8 mouse cellular contexts compared by ENCODE assay signal in the genomic region with DNA sequence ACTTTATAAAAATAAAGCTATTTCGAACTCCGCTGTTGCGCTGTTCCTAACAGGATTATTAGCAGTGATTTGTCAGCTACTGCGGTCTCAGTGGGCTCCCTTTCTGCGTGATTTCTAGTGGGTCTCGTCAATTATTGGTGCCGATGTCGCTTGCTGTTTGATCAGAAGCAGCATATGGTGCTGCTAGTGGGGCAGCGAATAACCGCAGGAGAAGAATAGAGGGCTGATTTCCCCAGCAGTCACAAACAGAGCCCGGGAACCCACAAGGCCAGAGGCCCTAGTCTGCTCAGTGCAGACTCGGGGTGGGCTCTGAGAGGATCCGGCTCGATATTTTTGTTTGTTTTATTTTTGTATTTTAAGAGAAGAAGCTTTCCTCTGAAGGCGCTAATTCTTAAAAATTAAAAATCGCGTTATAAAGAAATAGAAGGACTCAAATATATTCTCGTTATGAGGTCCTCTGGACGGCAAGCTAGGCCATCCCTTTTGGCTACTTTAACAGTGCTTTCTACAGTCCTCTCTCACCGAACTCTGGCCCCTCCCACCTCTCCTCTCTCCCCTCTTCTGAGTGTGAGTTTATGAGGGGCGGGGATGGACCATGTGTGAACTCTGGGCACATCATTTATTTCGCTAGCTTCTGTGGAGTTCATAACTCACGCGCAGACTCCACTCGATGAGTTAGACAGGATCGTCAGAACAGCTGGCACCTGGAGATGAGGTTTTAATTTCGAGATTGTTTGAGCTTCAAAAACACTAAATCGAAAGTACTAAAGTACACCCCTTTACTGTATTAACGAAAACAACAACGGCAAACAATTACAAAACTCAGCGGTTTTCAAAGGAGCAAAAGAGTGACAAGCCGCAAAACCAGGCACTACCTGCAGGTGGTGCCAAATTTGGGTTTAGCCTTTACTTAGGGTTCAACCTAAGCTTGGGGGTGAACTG. TPM values are rescaled to one million over a fixed set of nuclear protein-coding genes. Genes with fewer than 3 reads are reported as not detected.
DNase-seq lines count a peak whose midpoint lies in the region; ATAC-seq and TF ChIP-seq lines count a peak whose summit lies in the region.
"Had no signal": no experiment of that assay in that cellular context is flagged by ENCODE, and none has a peak within 500 bp of the region (broad histone marks: within the 10 kb centered on the region; RNA-seq: fewer than 3 reads in every experiment).

No protein-coding gene starts in this region.

- H3K9me3 ChIP-seq in midbrain, postnatal 0 days (ENCODE audit: low read length), result no peaks in the 10 kb centered on the region

- no peak overlapping the region for H3K4me3 ChIP-seq in midbrain, postnatal 0 days (ENCODE audit: low read depth, low read length)

- 0 out of 2 replicates have a peak, but pooled peaks cover 6% of the 10 kb centered on the region for H3K4me1 ChIP-seq in midbrain, postnatal 0 days (ENCODE audit: insufficient read depth, low read length)

- no peak overlapping the region for H3K4me2 ChIP-seq in midbrain, postnatal 0 days (ENCODE audit: low read depth, low read length, poor library complexity, severe bottlenecking)

- DNase-seq in right cerebral cortex, postnatal 25 days, result peak; percentile 24
- DNase-seq in right cerebral cortex, adult 2 months (ENCODE audit: low spot score in 2 of 2), result no peak
- DNase-seq in embryo, embryonic 10.5 days (ENCODE audit: low spot score), result peak; percentile 82
- DNase-seq in kidney, adult 8-10 months, result peak; percentile 51
- DNase-seq in midbrain, postnatal 0 days (ENCODE audit: low spot score), result peak; percentile 40
- DNase-seq in gastrocnemius, adult 8-10 months (ENCODE audit: low spot score in 2 of 2), result no peak
- DNase-seq in gastrocnemius, postnatal 36 days, result no peak

- H3K36me3 ChIP-seq in midbrain, postnatal 0 days (ENCODE audit: insufficient read depth, low read length), result no peaks in the 10 kb centered on the region

- WGBS in midbrain, postnatal 0 days, result 3% methylated on average over 32 of the region's 32 CpGs

- TF ChIP-seq CTCF in midbrain, postnatal 0 days (IDR thresholded peaks at IDR 0.05), result peak; percentile 60

- H3K27me3 ChIP-seq in midbrain, postnatal 0 days (ENCODE audit: insufficient read depth, low read length), result peaks cover 74% of the 10 kb centered on the region

- no peak for ATAC-seq in midbrain, postnatal 0 days (ENCODE audit: low FRiP score)

- intact Hi-C loops in gastrocnemius, postnatal 36 days (cut with DNase I), result no loop called here

- no peak overlapping the region for H3K27ac ChIP-seq in midbrain, postnatal 0 days (ENCODE audit: low read depth, low read length)
- H3K27ac ChIP-seq: macrophage had no signal

- no peak overlapping the region for H3K9ac ChIP-seq in midbrain, postnatal 0 days (replicated peaks; ENCODE audit: low read length, poor library complexity, severe bottlenecking)

RNA-seq across cellular contexts. Expression of a gene that starts 3.2 kb away (rescaled TPM):
- total RNA-seq in midbrain, postnatal 0 days (2014; rRNA removed), result 1.6 and 2.5 TPM in 2 replicates
- 0.96 and 2.1 TPM in 2 replicates for polyA plus RNA-seq in midbrain, postnatal 0 days (2015; fragmentation: Nextera tagmentation; extraction: Ambion mirVana)
- total RNA-seq in gastrocnemius, adult 8-10 months (2022), result under 1 TPM; 0.05 to 0.36 (median 0.09) TPM
- total RNA-seq in gastrocnemius, postnatal 36 days (2021), result under 1 TPM; 0.05 to 0.13 TPM
- polyA plus RNA-seq: macrophage had no signal

Comparison
In these comparisons a context has a peak if more than half of its experiments do, and no peak if none do; other contexts are left out.
1. DNase-seq: peak in right cerebral cortex, postnatal 25 days (single experiment), embryo, embryonic 10.5 days (single experiment), kidney, adult 8-10 months (2 of 2) and midbrain, postnatal 0 days (single experiment); none in right cerebral cortex, adult 2 months (0 of 2), gastrocnemius, adult 8-10 months (0 of 2) and gastrocnemius, postnatal 36 days (0 of 2).